Mouse (Mus musculus) midbrain, embryonic 15.5 days (tissue): Measurements from ENCODE around the gene Dhps. TPM values are rescaled to one million over a fixed set of nuclear protein-coding genes. Genes with fewer than 3 reads are reported as not detected.

Experiments
- ATAC-seq: fragments of 200-750 bp; cut with Nextera tagmentation; replicated peaks from 2 replicates; pipeline ENCODE4 v1.8.0; 2017; ENCODE audit warnings: moderate TSS enrichment
- H3K27ac ChIP-seq: fragments of 300-500 bp; sonication (generic); 2 replicates; pipeline ENCODE4 v1.5.1; 2015; ENCODE audit warnings: mild to moderate bottlenecking, inconsistent platforms
- H3K27me3 ChIP-seq: fragments of 300-500 bp; sonication (generic); replicated peaks from 2 replicates; pipeline ENCODE4 v1.6.1; 2015; ENCODE audit warnings: inconsistent platforms
- H3K36me3 ChIP-seq: fragments of 300-500 bp; sonication (generic); replicated peaks from 2 replicates; pipeline ENCODE4 v1.6.1; 2015; ENCODE audit warnings: inconsistent platforms
- H3K4me1 ChIP-seq: fragments of 300-500 bp; sonication (generic); 2 replicates; pipeline ENCODE4 v1.6.1; 2015; ENCODE audit warnings: inconsistent platforms
- H3K4me2 ChIP-seq: fragments of 300-500 bp; sonication (generic); 2 replicates; pipeline ENCODE4 v1.6.1; 2015; ENCODE audit warnings: inconsistent platforms, mild to moderate bottlenecking, moderate library complexity
- H3K4me3 ChIP-seq: fragments of 300-500 bp; sonication (generic); 2 replicates; pipeline ENCODE4 v1.5.1; 2015; ENCODE audit warnings: mild to moderate bottlenecking, inconsistent platforms
- H3K9ac ChIP-seq: fragments of 300-500 bp; sonication (generic); 2 replicates; pipeline ENCODE4 v1.6.1; 2015; ENCODE audit warnings: mild to moderate bottlenecking, inconsistent platforms
- H3K9me3 ChIP-seq: fragments of 300-500 bp; sonication (generic); 2 replicates; pipeline ENCODE4 v1.6.1; 2016; ENCODE audit warnings: inconsistent platforms
- WGBS: fragments of 180-500 bp; shearing (Covaris S2); methylation state at CpG from one replicate; pipeline ENCODE4 v1.1.7; 2015; ENCODE audit warnings: mixed read lengths; 5-methylcytosine and 5-hydroxymethylcytosine counted together
- polyA plus RNA-seq: library from polyadenylated mRNA; unstranded; fragments of >200 nt; fragmentation: Nextera tagmentation; extraction: Ambion mirVana; gene quantifications from 2 replicates; pipeline ENCODE4 v1.2.1, GENCODE M21; 2015

Dhps gene
- polyA plus RNA-seq, 1 experiment from 2014 or later, result 111 TPM

GRCm38 (mm10) chr8:85035728-85036310 is 35.7 kb upstream of the Dhps start:
- WGBS, result 2% methylated on average over 15 of the region's 15 CpGs
- Histone ChIP-seq H3K27ac (peak overlapping the region; percentile 97), H3K36me3 (peaks cover 23% of the 10 kb centered on the region), H3K9me3 (no peaks in the 10 kb centered on the region), H3K4me3 (peak overlapping the region; percentile 80), H3K9ac (peak overlapping the region; percentile 58), H3K27me3 (no peaks in the 10 kb centered on the region), H3K4me2 (peak overlapping the region; percentile 95), H3K4me1 (peaks cover 29% of the 10 kb centered on the region)
- peak; percentile 22 for ATAC-seq

GRCm38 (mm10) chr8:85036381-85036717 is 35.2 kb upstream of the Dhps start:
- Histone ChIP-seq H3K4me2 (peak overlapping the region; percentile 95), H3K9me3 (no peaks in the 10 kb centered on the region), H3K36me3 (peaks cover 26% of the 10 kb centered on the region), H3K4me3 (peak overlapping the region; percentile 80), H3K27ac (peak overlapping the region; percentile 97), H3K27me3 (no peaks in the 10 kb centered on the region), H3K9ac (peak overlapping the region; percentile 58), H3K4me1 (peaks cover 29% of the 10 kb centered on the region)
- ATAC-seq, result peak; percentile 59
- 0% methylated on average over 9 of the region's 9 CpGs for WGBS

- no peaks in the 10 kb centered on the region for H3K9me3 ChIP-seq
- H3K27ac ChIP-seq, result peak within 1 kb of the TSS; percentile 97
- peaks cover 29% of the 10 kb centered on the region for H3K4me1 ChIP-seq
- peaks cover 22% of the 10 kb centered on the region; the same call in 1 of the 2 replicates for H3K36me3 ChIP-seq
- ATAC-seq, result peak; percentile 94
- peak within 1 kb of the TSS; percentile 95 for H3K4me2 ChIP-seq
- H3K9ac ChIP-seq, result peak within 1 kb of the TSS; percentile 90
- no peaks in the 10 kb centered on the region for H3K27me3 ChIP-seq
- peak within 1 kb of the TSS; percentile 80 for H3K4me3 ChIP-seq
- WGBS, result under 1% methylated on average over 57 of the region's 59 CpGs
These were observed 34.7 kb upstream of the Dhps start, which contains the start of gene Tnpo2 for GRCm38 (mm10) chr8:85036718-85037365. Gene Tnpo2, plus strand, starts transcription at chr8:85036915.

- H3K36me3 ChIP-seq, result peaks cover 17% of the 10 kb centered on the region; the same call in 1 of the 2 replicates
- peak overlapping the region; percentile 80 for H3K4me3 ChIP-seq
- H3K9ac ChIP-seq, result peak overlapping the region; percentile 90
- peak overlapping the region; percentile 97 for H3K27ac ChIP-seq
- no peaks in the 10 kb centered on the region for H3K9me3 ChIP-seq
- 0% methylated on average over 14 of the region's 14 CpGs for WGBS
- ATAC-seq, result peak; percentile 55
- peaks cover 29% of the 10 kb centered on the region for H3K4me1 ChIP-seq
- no peaks in the 10 kb centered on the region for H3K27me3 ChIP-seq
- H3K4me2 ChIP-seq, result peak overlapping the region; percentile 95
These were observed 34.2 kb upstream of the Dhps start for GRCm38 (mm10) chr8:85037366-85037680.

- Histone ChIP-seq H3K4me3 (peak overlapping the region; percentile 80), H3K36me3 (peaks cover 12% of the 10 kb centered on the region), H3K9me3 (no peaks in the 10 kb centered on the region), H3K4me1 (peaks cover 29% of the 10 kb centered on the region), H3K27ac (peak overlapping the region; percentile 97), H3K4me2 (peak overlapping the region; percentile 95), H3K27me3 (no peaks in the 10 kb centered on the region), H3K9ac (peak overlapping the region; percentile 90)
- WGBS, result under 1% methylated on average over 57 of the region's 57 CpGs
- ATAC-seq, result peak; percentile 8; the same call in 1 of the 2 replicates
These were observed 33.7 kb upstream of the Dhps start for GRCm38 (mm10) chr8:85037681-85038531.

GRCm38 (mm10) chr8:85043619-85044018 is 27.9 kb upstream of the Dhps start:
- Histone ChIP-seq H3K9ac (no peak overlapping the region), H3K4me1 (peaks cover 7% of the 10 kb centered on the region), H3K36me3 (peaks cover 56% of the 10 kb centered on the region), H3K4me2 (no peak overlapping the region), H3K4me3 (no peak overlapping the region), H3K9me3 (no peaks in the 10 kb centered on the region), H3K27me3 (no peaks in the 10 kb centered on the region), H3K27ac (no peak overlapping the region)
- 95% methylated on average over 6 of the region's 6 CpGs for WGBS
- ATAC-seq, result no peak

GRCm38 (mm10) chr8:85057367-85057766 is 14.2 kb upstream of the Dhps start:
- Histone ChIP-seq H3K27me3 (no peaks in the 10 kb centered on the region), H3K4me2 (no peak overlapping the region), H3K27ac (no peak overlapping the region), H3K4me1 (peaks cover 19% of the 10 kb centered on the region), H3K4me3 (no peak overlapping the region), H3K9me3 (no peaks in the 10 kb centered on the region), H3K9ac (no peak overlapping the region), H3K36me3 (peaks cover 38% of the 10 kb centered on the region)
- 88% methylated on average over 7 of the region's 7 CpGs for WGBS
- ATAC-seq, result no peak

GRCm38 (mm10) chr8:85059879-85060616 is 11.5 kb upstream of the Dhps start, which contains the start of gene Fbxw9:
Gene Fbxw9, plus strand, starts transcription at chr8:85060055.
- peak within 1 kb of the TSS; percentile 76 for H3K27ac ChIP-seq
- H3K4me2 ChIP-seq, result peak within 1 kb of the TSS; percentile 83
- H3K9me3 ChIP-seq, result no peaks in the 10 kb centered on the region
- peak within 1 kb of the TSS; percentile 75 for H3K4me3 ChIP-seq
- peak; percentile 93 for ATAC-seq
- under 1% methylated on average over 53 of the region's 53 CpGs for WGBS
- peak within 1 kb of the TSS; percentile 63 for H3K9ac ChIP-seq
- no peaks in the 10 kb centered on the region for H3K27me3 ChIP-seq
- peaks cover 16% of the 10 kb centered on the region for H3K36me3 ChIP-seq
- peaks cover 19% of the 10 kb centered on the region for H3K4me1 ChIP-seq

- Histone ChIP-seq H3K4me2 (no peak overlapping the region), H3K9ac (no peak overlapping the region), H3K27me3 (no peaks in the 10 kb centered on the region), H3K36me3 (peaks cover 10% of the 10 kb centered on the region; the same call in 1 of the 2 replicates), H3K4me1 (peaks cover 19% of the 10 kb centered on the region), H3K27ac (no peak overlapping the region), H3K9me3 (no peaks in the 10 kb centered on the region), H3K4me3 (no peak overlapping the region)
- WGBS, result 99% methylated on average over 4 of the region's 4 CpGs
- no peak for ATAC-seq
These were observed 9.0 kb upstream of the Dhps start for GRCm38 (mm10) chr8:85062603-85063002.

- Histone ChIP-seq H3K27me3 (no peaks in the 10 kb centered on the region), H3K4me2 (no peak overlapping the region), H3K4me3 (no peak overlapping the region), H3K4me1 (peaks cover 19% of the 10 kb centered on the region), H3K9me3 (no peaks in the 10 kb centered on the region), H3K27ac (no peak overlapping the region), H3K9ac (no peak overlapping the region), H3K36me3 (peaks cover 10% of the 10 kb centered on the region; the same call in 1 of the 2 replicates)
- 44% methylated on average over 2 of the region's 2 CpGs for WGBS
- no peak for ATAC-seq
These were observed 6.3 kb upstream of the Dhps start for GRCm38 (mm10) chr8:85065213-85065612.

GRCm38 (mm10) chr8:85067155-85067554 is 4.4 kb upstream of the Dhps start:
- 93% methylated on average over 2 of the region's 2 CpGs for WGBS
- H3K36me3 ChIP-seq, result peaks cover 10% of the 10 kb centered on the region; the same call in 1 of the 2 replicates
- no peak for ATAC-seq
- 0 out of 2 replicates have a peak overlapping the region, but pooled peaks have one; percentile 5 for H3K9ac ChIP-seq
- H3K27ac ChIP-seq, result no peak overlapping the region
- no peak overlapping the region for H3K4me3 ChIP-seq
- no peaks in the 10 kb centered on the region for H3K9me3 ChIP-seq
- no peak overlapping the region for H3K4me2 ChIP-seq
- peaks cover 10% of the 10 kb centered on the region for H3K4me1 ChIP-seq
- no peaks in the 10 kb centered on the region for H3K27me3 ChIP-seq
